Mouse (Mus musculus) thymus, postnatal 14 days (tissue): ENCODE measurements around the gene Limd1.

Source experiments
- DNase-seq: peaks from one replicate; pipeline ENCODE4 v3.0.0; 2021

Gene Limd1

DNA sequence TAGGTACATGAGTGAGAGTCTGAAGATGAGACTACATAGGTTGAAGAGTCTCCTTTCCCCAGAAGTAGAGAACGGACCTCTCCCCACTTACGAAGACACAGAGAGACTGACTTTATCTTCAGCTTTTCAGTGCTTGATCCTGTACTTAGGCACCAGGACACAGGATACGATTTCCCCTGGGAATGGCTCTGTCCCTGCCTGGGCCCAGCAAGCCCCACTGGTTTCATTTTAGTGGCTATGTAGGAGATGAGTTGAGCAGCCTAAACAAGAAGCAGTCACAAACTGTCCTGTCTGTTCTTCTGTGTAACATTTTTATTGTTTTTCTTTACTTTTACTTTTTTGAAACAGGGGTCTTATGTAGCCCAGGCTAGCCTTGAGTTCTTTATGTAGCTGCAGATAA, 6.3 kb downstream of the Limd1 start:
- DNase-seq: no peak

- DNase-seq: no peak
Observed at GRCm38 (mm10) chr9:123485561-123485960, 7.1 kb downstream of the Limd1 start.

- no peak for DNase-seq
Observed at GRCm38 (mm10) chr9:123486635-123487034, 8.1 kb downstream of the Limd1 start.

DNA sequence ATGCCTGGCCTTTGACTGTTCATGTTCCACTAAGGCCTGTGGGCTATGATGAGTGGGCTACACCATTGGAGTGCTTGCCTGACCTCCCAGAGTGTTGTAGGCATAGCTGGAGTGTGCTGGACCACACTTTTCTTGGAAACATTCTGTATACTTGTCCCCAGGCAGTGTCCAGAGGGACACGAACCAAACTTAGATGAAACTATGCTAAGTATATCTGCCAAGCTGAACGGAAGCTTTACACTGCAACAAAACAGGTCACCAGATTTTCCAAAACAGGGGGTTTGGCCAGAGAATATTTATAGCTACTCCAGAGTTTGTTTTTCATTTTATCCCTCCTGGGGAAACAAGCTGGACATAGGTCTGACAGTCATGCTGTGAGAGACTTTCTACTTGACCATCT, 10.6 kb downstream of the Limd1 start:
- DNase-seq: no peak

DNA sequence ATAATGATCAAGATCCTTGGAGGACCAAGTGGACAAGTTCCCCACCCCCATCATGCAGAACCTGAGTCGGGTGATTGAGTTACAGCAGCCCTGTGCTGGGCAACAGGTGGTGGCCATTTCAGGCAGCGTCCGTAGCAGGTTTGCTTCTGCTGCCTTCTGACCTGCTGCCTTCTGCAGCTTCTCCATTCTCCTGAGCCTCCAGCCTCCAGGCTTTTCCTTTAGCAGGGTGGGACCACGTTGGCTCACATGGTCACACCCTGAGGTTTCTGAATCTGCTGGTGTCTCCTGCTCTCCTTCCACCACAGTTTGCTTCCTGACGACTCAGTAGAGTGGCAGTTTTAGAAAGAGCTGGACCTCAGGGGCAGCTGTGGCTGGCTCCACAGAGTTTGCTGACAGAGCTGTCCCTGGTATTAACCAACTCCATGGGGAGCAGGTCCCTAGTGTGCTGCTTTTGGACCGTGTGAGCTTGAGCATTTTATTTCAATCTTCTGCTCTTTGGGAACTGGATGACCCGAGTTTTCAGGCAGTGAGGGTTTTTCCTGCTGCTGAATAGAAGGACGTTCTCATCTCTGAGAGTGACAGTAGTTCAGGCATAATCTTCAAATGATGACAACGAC, 11.3 kb downstream of the Limd1 start:
- no peak for DNase-seq

- DNase-seq: no peak
Observed at GRCm38 (mm10) chr9:123490930-123491329, 12.4 kb downstream of the Limd1 start.

GRCm38 (mm10) chr9:123491917-123492585, 13.5 kb downstream of the Limd1 start:
- no peak for DNase-seq

DNA sequence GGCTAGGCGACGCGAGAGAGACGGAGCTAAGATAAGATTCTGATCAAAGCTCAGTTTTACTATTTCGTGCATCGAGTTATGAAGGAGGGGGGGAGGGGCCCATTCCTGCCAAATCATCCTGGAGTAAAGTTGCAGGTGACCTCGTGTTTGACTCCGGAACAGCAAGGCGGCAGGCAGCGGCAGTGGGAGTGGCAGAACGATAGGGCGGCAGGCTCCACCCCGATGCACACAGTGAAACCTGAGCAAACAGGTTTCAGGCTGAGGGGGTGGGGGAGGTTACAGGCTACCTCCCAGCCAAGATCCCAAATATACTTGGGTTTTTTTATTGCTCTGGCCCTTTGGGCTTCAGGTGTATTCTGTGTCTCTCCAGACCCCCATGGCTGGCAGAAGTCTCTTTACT, 18.2 kb downstream of the Limd1 start:
- no peak for DNase-seq

DNA sequence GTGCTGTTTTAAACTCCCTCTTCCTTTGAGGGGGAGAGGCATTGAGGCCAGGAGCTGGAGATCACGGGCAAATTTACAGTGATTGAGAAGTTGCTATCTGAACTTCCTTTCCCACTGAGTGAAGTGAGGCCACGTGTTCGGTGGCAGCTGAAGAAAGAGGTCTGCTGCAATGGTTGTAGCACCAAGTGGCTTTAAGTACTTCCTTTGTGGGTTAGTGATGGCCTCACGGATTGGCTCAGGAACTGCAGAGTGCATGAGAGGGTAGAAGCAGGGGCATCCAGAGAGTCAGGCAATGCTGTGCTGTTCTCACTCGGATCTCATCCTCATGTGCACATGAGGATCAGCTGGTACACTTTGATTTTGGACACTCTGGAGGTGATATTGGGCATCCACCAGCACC, 19.4 kb downstream of the Limd1 start:
- peak; percentile 30 for DNase-seq

- no peak for DNase-seq
Observed at GRCm38 (mm10) chr9:123500480-123500879, 22.0 kb downstream of the Limd1 start.

GRCm38 (mm10) chr9:123503171-123503834, 24.8 kb downstream of the Limd1 start:
- no peak for DNase-seq

DNA sequence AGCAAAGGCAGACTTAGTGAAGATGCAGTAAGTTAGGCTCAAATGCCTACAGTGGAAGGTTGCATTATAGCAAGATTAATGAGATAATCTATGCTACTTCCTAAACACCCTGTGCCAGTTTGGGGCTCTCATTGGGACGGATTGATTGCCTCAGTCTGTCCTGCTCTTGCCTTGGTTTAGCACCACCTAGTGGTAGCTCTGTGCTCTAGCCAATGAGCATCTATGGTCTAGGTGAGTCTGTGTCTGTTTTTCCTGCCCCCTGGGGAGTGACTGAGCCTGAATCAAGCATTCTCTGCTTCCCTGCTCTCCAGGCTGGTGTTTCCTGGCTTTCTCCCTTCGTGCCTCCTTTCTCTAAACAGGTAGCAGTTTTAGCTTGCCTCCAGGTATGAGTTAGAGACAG, 25.8 kb downstream of the Limd1 start:
- peak; percentile 76 for DNase-seq

DNA sequence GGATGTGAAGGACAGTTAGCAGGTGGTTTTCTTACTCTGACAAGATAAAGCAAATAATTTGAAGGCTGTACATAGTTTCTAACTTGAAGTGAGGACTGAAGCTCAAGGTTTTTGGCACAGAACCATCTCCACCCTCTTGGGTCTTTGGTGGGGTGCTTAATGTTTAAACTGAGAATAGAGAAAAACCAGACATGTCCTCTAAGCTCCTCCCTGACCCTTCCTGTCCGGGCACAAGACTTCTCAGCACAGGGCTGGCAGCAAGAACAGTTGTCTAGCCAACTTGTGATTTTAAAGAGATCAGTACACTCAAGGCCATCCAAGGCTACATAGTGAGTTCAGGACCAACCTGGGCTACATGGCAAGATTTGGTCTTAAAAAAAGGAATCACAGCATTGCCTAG, 27.1 kb downstream of the Limd1 start:
- DNase-seq: no peak

DNA sequence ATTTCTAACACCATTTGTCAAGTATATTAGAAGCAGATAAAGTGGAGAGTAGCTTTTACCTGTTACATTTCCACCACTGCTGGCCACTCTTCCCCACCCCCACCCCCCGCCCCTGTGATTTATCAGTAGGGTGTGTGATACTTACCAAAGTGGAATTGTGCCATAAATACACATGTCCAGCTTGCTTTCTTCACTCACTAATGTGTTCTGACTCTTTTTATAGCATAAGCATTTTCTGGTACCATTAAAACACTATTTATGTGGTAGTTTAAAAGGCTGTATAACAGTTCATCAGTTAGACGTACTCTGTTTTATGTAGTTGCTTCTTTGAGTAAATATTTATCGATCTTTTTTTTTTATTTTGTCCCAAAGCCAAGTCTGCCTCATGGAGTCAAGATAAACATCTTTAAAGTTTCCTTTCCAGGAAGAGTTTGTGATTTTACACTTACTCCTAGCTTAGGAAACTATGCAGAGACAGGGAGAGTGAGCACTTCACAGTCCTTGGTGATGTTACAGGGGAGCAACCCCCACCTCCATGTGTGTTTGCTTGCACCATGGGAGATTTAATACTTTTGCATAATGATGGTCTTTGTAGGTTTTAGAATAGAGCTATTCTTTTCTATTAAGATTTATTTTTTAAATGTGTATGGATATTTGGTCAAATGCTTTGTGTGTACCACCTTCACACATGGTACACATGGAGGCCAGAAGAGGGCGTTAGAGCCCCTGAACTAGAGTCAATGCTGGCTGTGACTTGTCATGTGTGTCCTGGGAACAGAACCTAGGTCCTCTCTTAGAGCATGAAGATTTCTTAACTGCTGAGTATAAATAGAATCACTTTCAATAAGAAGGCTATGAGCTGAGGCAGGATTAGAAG, 28.0 kb downstream of the Limd1 start:
- no peak for DNase-seq

DNA sequence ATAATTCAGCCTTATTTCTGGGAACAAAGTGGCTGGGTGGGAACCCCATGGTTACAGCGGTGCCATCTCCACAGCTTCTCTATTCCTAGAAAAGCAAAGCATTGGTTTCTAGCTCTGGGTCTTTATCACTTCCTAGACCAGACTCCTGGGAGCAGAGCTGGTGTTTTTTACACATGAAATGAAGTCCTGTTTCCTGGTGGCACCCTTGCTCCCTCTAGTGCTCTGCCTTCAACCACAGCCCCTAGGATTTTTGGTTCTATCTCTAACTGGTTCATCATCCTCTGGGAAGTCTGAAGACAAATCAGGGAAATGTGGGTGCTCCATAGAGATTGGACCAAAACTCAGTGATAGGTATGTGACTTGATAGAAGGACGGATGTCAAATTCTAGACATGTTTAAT, 28.9 kb downstream of the Limd1 start:
- DNase-seq: no peak

GRCm38 (mm10) chr9:123508986-123509385, 30.5 kb downstream of the Limd1 start:
- DNase-seq: no peak

DNA sequence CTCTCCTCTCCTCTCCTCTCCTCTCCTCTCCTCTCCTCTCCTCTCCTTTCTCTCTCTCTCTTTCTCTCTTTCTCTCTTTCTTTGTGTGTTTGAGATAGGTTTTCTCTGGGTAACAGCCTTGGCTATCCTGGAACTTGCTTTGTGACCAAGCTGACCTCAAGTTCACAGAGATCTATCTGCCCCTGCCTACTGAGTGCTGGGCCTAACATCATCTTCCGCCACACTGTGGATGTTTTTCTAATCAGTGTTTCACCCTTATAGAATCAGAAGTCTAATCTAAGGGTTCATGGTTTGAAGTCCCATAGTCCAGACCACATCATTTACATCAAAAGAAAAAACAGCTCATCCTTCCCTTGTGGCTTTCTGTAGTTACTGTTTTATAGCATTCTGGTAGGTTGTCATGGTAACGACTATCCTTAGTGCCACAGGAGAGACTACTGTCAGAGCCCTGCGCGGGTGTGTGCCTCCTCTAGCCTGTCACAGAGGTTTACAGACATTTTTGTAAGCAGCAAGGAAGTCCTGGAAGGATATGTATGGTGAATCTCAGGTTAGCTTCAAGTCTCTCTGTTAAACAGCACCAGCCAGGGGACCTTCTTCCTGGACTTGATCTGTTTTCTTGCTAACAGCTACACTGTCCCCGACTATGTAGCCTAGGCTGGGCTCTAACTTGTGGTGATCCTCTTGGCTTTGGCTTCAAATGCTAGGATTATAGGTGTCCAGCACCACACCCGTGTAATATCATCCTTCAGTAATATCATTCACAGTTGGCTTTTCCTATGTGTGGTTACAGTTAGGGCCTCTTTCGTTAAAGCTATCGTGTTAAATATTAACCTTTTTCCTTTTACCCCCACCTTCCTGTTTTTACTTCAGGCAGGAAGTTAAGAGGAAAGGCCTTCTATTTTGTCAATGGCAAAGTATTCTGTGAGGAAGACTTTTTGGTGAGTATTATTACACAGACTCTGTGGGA, 31.4 kb downstream of the Limd1 start:
- peak; percentile 39 for DNase-seq

GRCm38 (mm10) chr9:123510926-123511325, 32.4 kb downstream of the Limd1 start:
- no peak for DNase-seq

- DNase-seq: no peak
Observed at GRCm38 (mm10) chr9:123512482-123512881, 34.0 kb downstream of the Limd1 start.

DNA sequence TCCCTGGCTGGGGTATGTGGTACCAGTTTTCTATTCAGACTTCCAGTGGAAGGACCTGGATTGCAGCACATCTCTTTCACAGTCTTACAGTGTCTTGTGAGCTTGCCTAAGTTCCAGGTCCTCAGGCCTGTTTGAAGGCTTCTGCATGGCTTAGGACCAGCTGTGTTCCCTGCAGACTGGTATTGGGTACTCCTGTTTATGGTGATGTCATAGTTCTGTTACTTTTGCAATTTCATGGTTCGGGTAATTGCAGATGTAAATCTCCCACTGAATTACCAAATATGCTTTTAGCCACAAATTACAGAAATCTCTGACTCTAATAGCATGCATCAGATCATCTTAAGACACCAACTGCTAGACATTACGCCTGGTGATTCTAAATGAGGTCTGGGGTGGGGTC, 36.6 kb downstream of the Limd1 start:
- no peak for DNase-seq

DNA sequence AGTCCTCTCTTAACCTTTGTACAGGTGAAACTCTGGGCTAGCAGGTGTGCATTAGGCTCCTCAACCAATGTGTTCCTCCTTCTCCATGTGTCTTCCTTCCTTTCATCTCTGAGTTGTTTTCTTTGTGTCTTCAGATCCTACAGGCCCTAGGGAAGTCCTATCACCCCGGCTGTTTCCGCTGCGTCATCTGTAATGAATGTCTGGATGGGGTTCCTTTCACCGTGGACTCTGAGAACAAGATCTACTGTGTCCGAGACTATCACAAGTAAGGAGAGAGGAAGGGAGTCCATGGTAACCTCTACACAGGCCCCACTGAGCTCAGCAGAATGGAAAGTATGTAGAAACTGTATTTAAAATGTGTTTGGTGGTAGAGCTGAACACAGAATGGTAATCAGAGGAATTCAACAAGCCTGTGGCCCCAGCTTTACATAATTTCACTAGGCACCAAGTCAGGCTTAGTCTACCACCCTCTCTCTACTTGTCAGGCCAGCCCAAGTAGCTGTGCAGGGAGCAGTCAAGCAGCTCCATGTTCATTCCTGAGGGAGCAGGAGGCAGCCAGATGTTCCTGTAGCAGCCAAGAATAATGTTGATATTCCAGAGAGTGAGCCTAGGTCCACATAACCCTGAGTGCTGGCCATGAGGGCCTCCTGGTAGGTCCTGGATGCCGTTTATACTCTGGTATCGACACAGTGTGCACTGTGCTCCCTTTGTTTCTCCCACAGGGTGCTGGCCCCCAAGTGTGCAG, 38.3 kb downstream of the Limd1 start:
- no peak for DNase-seq
